Mouse (Mus musculus) right cerebral cortex, postnatal 10 days (tissue): ENCODE data around the gene Prpf4b.
"Not testable (repeated sequence)": the region's sequence is repeated elsewhere in the genome, so short reads cannot be mapped to it uniquely, and the experiment has no call there.

Experiments used
- DNase-seq, 2 experiments: peaks; one replicate each; pipeline ENCODE4 v3.0.0; 2021; ENCODE audit warnings: low spot score in 2 of 2

Prpf4b gene

DNA sequence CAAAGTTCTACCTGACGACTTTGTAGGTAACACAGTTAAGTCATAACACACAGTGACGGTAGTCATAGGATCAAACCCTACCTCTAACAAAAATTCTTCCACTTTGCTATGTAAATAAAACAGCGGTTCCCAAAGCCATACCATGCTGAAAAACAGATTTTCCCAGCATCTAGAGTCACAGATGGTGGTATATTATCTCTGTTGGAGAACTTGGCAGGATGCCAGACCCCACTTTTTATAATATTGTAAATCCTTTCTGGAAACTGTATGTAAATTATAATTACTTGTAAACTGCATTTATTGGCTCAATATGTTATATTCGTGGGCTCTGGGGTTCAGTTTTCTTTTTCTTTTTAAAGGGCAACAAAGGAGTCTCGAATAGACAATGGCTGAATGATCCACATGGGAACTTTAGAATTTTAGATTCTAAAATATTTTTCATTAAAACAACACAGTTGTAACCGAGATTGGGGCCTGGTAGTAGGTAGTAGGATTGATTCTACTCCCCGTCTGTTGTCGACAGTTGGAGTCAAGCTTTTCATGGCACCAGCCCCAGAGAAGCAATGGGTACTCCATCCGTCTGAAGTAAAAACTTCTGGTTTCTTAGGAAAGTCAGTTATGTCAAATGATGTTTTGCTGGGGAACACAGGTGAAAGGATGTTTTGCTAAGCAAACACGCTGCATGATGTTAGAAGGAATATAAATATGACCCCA lies 60.0 kb downstream of the Prpf4b start:
- peak; percentile 47 to 58 for DNase-seq

DNA sequence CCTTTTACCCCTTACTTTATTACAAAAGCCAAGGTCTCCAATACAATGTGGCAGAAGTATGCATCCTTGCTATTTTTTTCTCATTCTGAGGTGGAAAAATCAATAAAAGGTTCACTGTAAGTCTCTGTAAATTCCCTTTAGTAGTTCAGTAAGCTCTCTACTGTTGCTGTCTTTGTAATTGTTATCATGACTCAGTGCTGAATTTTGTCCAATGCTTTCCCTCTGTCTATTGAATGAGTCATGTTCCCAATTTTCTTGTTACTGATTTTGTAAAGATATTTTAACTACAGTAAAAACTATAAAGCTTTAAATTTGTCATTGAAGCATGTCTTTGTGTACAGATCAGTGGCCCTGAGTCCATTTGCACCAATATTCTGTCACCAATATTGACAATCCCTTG lies 67.3 kb downstream of the Prpf4b start:
- no peak for DNase-seq

DNA sequence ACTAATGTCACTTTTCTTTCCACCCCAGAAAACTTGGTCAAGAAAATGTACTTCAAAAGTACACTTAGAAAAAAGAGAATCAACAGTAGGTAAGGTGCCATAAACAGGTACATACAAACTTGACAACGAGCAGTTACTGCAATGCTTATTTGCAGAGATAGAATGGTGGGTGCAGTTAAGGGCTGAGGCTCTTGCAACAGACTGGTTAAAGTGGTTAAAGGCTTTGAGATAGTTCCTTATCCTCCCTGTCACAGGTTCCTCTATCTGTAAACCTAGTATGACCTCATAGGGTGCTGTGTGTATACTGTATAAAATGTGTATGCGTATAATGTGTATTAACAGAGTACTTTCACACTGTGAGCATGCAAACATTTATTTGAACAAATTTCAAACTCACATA lies 76.3 kb downstream of the Prpf4b start:
- not testable (repeated sequence) for DNase-seq
